Mouse (Mus musculus) liver, embryonic 15.5 days (tissue): Measurements from ENCODE around the gene Tsc2. TPM values are rescaled to one million over a fixed set of nuclear protein-coding genes. Genes with fewer than 3 reads are reported as not detected.
A peak's percentile ranks its signal among the peaks of the same experiment; 100 is the strongest.

ENCODE experiments used
- ATAC-seq: fragments of 200-750 bp; cut with Nextera tagmentation; 2 replicates; pipeline ENCODE4 v1.8.0; 2017; ENCODE audit warnings: moderate number of reproducible peaks, mild to moderate bottlenecking, moderate library complexity; ENCODE audit not compliant: insufficient read depth
- H3K27ac ChIP-seq: fragments of 300-500 bp; sonication (generic); replicated peaks from 2 replicates; pipeline ENCODE4 v1.5.1; 2015; ENCODE audit warnings: mild to moderate bottlenecking, inconsistent platforms
- H3K27me3 ChIP-seq: fragments of 300-500 bp; sonication (generic); 2 replicates; pipeline ENCODE4 v1.6.1; 2015; ENCODE audit warnings: mild to moderate bottlenecking, inconsistent platforms
- H3K36me3 ChIP-seq: fragments of 300-500 bp; sonication (generic); replicated peaks from 2 replicates; pipeline ENCODE4 v1.6.1; 2015; ENCODE audit warnings: moderate library complexity, mild to moderate bottlenecking, inconsistent platforms
- H3K4me1 ChIP-seq: fragments of 300-500 bp; sonication (generic); replicated peaks from 2 replicates; pipeline ENCODE4 v1.6.1; 2015; ENCODE audit warnings: inconsistent platforms
- H3K4me2 ChIP-seq: fragments of 300-500 bp; sonication (generic); 2 replicates; pipeline ENCODE4 v1.6.1; 2015; ENCODE audit warnings: moderate library complexity, mild to moderate bottlenecking, inconsistent platforms
- H3K4me3 ChIP-seq: fragments of 300-500 bp; sonication (generic); replicated peaks from 2 replicates; pipeline ENCODE4 v1.5.1; 2015; ENCODE audit warnings: mild to moderate bottlenecking, inconsistent platforms
- H3K9ac ChIP-seq: fragments of 300-500 bp; sonication (generic); 2 replicates; pipeline ENCODE4 v1.6.1; 2015; ENCODE audit warnings: moderate library complexity, mild to moderate bottlenecking, inconsistent platforms
- H3K9me3 ChIP-seq: fragments of 300-500 bp; sonication (generic); replicated peaks from 2 replicates; pipeline ENCODE4 v1.6.1; 2016; ENCODE audit warnings: inconsistent platforms
- WGBS: fragments of 180-500 bp; shearing (Covaris S2); methylation state at CpG from one replicate; pipeline ENCODE4 v1.1.7; 2015; ENCODE audit warnings: mixed read lengths; ENCODE audit not compliant: insufficient replicate concordance; 5-methylcytosine and 5-hydroxymethylcytosine counted together
- polyA plus RNA-seq: library from polyadenylated mRNA; unstranded; fragments of >200 nt; fragmentation: Nextera tagmentation; extraction: Ambion mirVana; gene quantifications from 2 replicates; pipeline ENCODE4 v1.2.1, GENCODE M21; 2015

Tsc2 gene
- polyA plus RNA-seq, 1 experiment from 2014 or later = 18.8 TPM

- H3K4me2 ChIP-seq = no peak overlapping the region
- peaks cover 57% of the 10 kb centered on the region for H3K36me3 ChIP-seq
- no peak overlapping the region for H3K27ac ChIP-seq
- H3K9ac ChIP-seq = no peak overlapping the region
- ATAC-seq = no peak
- H3K27me3 ChIP-seq = no peaks in the 10 kb centered on the region
- no peaks in the 10 kb centered on the region for H3K9me3 ChIP-seq
- 82% methylated on average over 5 of the region's 5 CpGs for WGBS
- H3K4me1 ChIP-seq = no peaks in the 10 kb centered on the region
- no peak overlapping the region for H3K4me3 ChIP-seq
Observed at GRCm38 (mm10) chr17:24591695-24592094, 40.7 kb downstream of the Tsc2 start.

GRCm38 (mm10) chr17:24590943-24591342, 41.5 kb downstream of the Tsc2 start:
- ATAC-seq = no peak
- H3K36me3 ChIP-seq = peaks cover 57% of the 10 kb centered on the region

GRCm38 (mm10) chr17:24586532-24586931, 45.9 kb downstream of the Tsc2 start:
- no peak for ATAC-seq
- Histone ChIP-seq H3K36me3 (peaks cover 34% of the 10 kb centered on the region), H3K27me3 (no peaks in the 10 kb centered on the region), H3K4me3 (no peak overlapping the region), H3K27ac (no peak overlapping the region), H3K9me3 (no peaks in the 10 kb centered on the region), H3K4me2 (no peak overlapping the region), H3K4me1 (peaks cover 15% of the 10 kb centered on the region), H3K9ac (no peak overlapping the region)
- WGBS = 59% methylated on average over 4 of the region's 4 CpGs

More at GRCm38 (mm10) chr17:24590943-24591342, 41.5 kb downstream of the Tsc2 start:
- no peak overlapping the region for H3K27ac ChIP-seq
- no peaks in the 10 kb centered on the region for H3K9me3 ChIP-seq
- no peak overlapping the region for H3K4me3 ChIP-seq
- no peaks in the 10 kb centered on the region for H3K27me3 ChIP-seq
- no peaks in the 10 kb centered on the region for H3K4me1 ChIP-seq
- WGBS = 66% methylated on average over 3 of the region's 3 CpGs
- H3K9ac ChIP-seq = no peak overlapping the region
- H3K4me2 ChIP-seq = no peak overlapping the region

GRCm38 (mm10) chr17:24584520-24584919, 47.9 kb downstream of the Tsc2 start:
- WGBS = 50% methylated on average over 3 of the region's 3 CpGs
- H3K36me3 ChIP-seq = peaks cover 39% of the 10 kb centered on the region

GRCm38 (mm10) chr17:24583599-24584460, 48.6 kb downstream of the Tsc2 start:
- Histone ChIP-seq H3K4me2 (no peak overlapping the region), H3K9me3 (no peaks in the 10 kb centered on the region), H3K27me3 (no peaks in the 10 kb centered on the region), H3K27ac (peak overlapping the region; percentile 34; the same call in 1 of the 2 replicates), H3K4me3 (no peak overlapping the region), H3K9ac (no peak overlapping the region), H3K36me3 (peaks cover 40% of the 10 kb centered on the region), H3K4me1 (peaks cover 17% of the 10 kb centered on the region)
- WGBS = 37% methylated on average over 5 of the region's 5 CpGs
- ATAC-seq = no peak

More at GRCm38 (mm10) chr17:24584520-24584919, 47.9 kb downstream of the Tsc2 start:
- H3K27ac ChIP-seq = peak overlapping the region; percentile 34; the same call in 1 of the 2 replicates
- H3K4me1 ChIP-seq = peaks cover 17% of the 10 kb centered on the region
- no peaks in the 10 kb centered on the region for H3K9me3 ChIP-seq
- no peak overlapping the region for H3K4me3 ChIP-seq
- H3K4me2 ChIP-seq = no peak overlapping the region
- H3K27me3 ChIP-seq = no peaks in the 10 kb centered on the region
- 0 out of 2 replicates have a peak, but pooled peaks have one; percentile 37 for ATAC-seq
- H3K9ac ChIP-seq = no peak overlapping the region

GRCm38 (mm10) chr17:24580287-24580686, 52.1 kb downstream of the Tsc2 start:
- Histone ChIP-seq H3K27ac (no peak overlapping the region), H3K27me3 (no peaks in the 10 kb centered on the region), H3K4me1 (peaks cover 17% of the 10 kb centered on the region), H3K4me3 (no peak overlapping the region), H3K9me3 (no peaks in the 10 kb centered on the region), H3K9ac (no peak overlapping the region), H3K36me3 (peaks cover 17% of the 10 kb centered on the region; the same call in 1 of the 2 replicates), H3K4me2 (no peak overlapping the region)
- no peak for ATAC-seq
- WGBS = 84% methylated on average over 2 of the region's 2 CpGs

- H3K36me3 ChIP-seq = peaks cover 17% of the 10 kb centered on the region; the same call in 1 of the 2 replicates
- no peak overlapping the region for H3K4me3 ChIP-seq
- H3K9ac ChIP-seq = no peak overlapping the region
- H3K27ac ChIP-seq = no peak overlapping the region
- no peaks in the 10 kb centered on the region for H3K27me3 ChIP-seq
- WGBS = 85% methylated on average over 3 of the region's 3 CpGs
- no peak for ATAC-seq
- peaks cover 13% of the 10 kb centered on the region for H3K4me1 ChIP-seq
- no peaks in the 10 kb centered on the region for H3K9me3 ChIP-seq
- H3K4me2 ChIP-seq = no peak overlapping the region
Observed at GRCm38 (mm10) chr17:24579532-24579931, 52.9 kb downstream of the Tsc2 start.

- H3K4me1 ChIP-seq = no peaks in the 10 kb centered on the region
- H3K27ac ChIP-seq = no peak overlapping the region
- H3K4me2 ChIP-seq = no peak overlapping the region
- H3K4me3 ChIP-seq = no peak overlapping the region
- no peaks in the 10 kb centered on the region for H3K27me3 ChIP-seq
- ATAC-seq = no peak
- 77% methylated on average over 9 of the region's 9 CpGs for WGBS
- H3K9ac ChIP-seq = no peak overlapping the region
- no peaks in the 10 kb centered on the region for H3K9me3 ChIP-seq
- H3K36me3 ChIP-seq = peaks cover 25% of the 10 kb centered on the region
Observed at GRCm38 (mm10) chr17:24573811-24574210, 58.6 kb downstream of the Tsc2 start.

GRCm38 (mm10) chr17:24572651-24573245, 59.7 kb downstream of the Tsc2 start:
- H3K4me3 ChIP-seq = no peak overlapping the region
- H3K4me1 ChIP-seq = no peaks in the 10 kb centered on the region
- H3K9me3 ChIP-seq = no peaks in the 10 kb centered on the region
- ATAC-seq = no peak
- 86% methylated on average over 12 of the region's 12 CpGs for WGBS
- H3K9ac ChIP-seq = no peak overlapping the region
- H3K36me3 ChIP-seq = peaks cover 24% of the 10 kb centered on the region
- H3K27me3 ChIP-seq = no peaks in the 10 kb centered on the region
- H3K27ac ChIP-seq = no peak overlapping the region
- H3K4me2 ChIP-seq = no peak overlapping the region

GRCm38 (mm10) chr17:24569837-24570236, 62.6 kb downstream of the Tsc2 start:
- no peak for ATAC-seq

More at GRCm38 (mm10) chr17:24569837-24570236, 62.6 kb downstream of the Tsc2 start:
- no peaks in the 10 kb centered on the region for H3K27me3 ChIP-seq
- peaks cover 21% of the 10 kb centered on the region for H3K4me1 ChIP-seq
- no peak overlapping the region for H3K9ac ChIP-seq
- no peak overlapping the region for H3K27ac ChIP-seq
- H3K4me2 ChIP-seq = no peak overlapping the region
- H3K4me3 ChIP-seq = no peak overlapping the region
- no peaks in the 10 kb centered on the region for H3K9me3 ChIP-seq
- peaks cover 24% of the 10 kb centered on the region for H3K36me3 ChIP-seq
- WGBS = 72% methylated on average over 4 of the region's 4 CpGs
